Mouse (Mus musculus): ENCODE measurements around the gene Gm49380.
A peak's percentile ranks its signal among the peaks of the same experiment; 100 is the strongest.

Gene Gm49380

DNA sequence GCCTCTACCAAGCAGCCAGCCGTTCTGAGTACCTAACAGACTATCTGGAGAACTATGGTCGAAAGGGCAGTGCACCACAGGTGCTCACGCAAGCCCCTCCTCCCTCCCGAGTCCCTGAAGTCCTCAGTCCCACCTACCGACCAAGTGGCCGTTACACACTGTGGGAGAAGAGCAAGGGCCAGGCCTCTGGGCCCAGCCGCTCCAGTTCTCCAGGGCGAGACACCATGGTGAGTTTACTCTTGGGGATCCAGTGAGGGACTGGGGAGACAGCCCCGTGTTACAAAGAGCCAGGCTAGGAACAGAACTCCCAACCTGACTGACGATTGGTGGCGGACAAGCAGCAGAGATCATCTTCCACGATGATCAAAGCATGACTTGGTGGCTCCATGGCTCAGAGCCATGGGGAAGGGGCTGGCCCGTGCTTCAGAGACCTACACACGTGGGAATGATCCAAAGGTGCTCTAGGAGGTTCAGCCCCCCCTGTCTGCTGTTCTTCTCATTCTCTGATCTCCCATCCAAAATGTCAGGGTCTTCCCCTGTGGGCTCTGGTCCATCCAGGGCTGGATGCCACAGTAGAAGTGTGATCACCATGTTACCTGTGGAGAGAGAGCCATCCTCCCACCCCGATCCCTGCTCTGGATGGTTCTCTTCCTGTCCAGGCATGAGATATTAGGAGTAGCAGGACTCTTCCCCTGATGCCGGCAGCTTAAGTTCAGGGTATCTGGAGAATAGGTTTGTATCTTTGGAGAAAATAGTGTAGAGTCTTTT is 37.1 kb downstream of the Gm49380 start:
- no peak for DNase-seq (ENCODE audit: low spot score in 2 of 2)

DNA sequence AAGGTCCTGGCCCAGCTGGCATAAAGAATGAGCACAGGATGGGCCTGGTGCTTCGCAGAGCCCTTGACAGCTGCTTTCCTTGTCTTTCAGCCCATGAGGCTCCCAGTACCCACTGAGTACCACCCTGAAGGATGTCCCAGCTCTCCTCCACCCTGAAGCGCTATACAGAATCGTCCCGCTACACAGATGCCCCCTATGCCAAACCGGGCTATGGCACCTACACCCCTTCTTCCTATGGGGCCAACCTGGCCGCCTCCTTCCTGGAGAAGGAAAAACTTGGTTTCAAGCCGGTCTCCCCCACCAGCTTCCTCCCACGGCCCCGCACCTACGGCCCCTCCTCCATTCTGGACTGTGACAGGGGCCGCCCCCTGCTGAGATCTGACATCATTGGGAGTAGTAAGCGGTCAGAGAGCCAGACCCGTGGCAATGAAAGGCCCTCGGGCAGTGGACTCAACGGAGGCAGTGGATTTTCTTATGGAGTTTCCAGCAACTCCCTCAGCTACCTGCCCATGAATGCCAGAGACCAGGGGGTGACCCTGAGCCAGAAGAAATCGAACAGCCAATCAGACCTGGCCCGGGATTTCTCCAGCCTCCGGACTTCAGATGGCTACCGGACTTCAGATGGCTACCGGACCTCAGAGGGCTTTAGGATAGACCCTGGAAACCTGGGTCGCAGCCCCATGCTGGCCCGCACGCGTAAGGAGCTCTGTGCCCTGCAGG is 37.9 kb downstream of the Gm49380 start:
- DNase-seq (ENCODE audit: low spot score in 2 of 2), result no peak

DNA sequence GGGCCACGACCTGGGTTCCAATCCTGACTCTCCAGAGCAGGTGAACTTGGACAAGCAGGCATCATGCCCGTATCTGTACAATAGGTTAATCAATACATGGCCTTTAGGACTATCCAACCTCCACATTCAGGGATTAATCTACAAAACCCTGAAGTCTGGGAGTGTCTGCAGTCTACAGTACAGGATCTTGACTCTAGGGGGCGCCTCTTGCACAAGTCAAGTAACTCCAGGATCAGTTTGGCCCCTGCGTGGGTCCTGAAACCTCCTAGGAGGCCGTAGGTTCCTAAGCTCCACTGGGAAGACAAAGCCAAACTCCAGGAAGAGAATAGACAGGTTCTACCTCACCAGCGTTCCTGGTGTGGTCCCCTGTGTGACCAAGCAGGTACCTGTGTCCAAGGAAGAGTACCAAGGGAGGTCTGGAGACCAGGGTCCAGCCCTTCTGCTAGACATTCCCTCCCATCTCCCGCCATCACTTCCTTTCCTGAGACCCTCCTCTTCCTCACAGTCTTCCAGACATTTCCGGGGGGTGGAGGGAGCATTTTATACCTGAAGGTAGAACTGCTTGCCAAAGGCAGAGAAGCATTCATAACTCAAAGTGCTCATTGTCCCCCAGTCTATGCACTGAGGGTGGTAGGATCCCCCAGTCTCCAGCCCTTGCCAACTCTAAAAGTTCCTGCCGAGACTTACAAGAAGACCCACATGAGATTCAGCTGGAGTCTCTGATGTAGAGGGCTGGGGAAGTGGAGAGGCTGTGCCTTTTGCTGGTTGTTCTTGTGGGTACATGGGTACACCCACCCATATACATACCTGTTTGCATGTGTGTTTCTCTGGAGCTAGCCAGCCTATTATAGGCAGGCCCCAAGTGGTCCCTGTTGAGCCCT is 38.7 kb downstream of the Gm49380 start:
- no peak for DNase-seq (ENCODE audit: low spot score in 2 of 2)

DNA sequence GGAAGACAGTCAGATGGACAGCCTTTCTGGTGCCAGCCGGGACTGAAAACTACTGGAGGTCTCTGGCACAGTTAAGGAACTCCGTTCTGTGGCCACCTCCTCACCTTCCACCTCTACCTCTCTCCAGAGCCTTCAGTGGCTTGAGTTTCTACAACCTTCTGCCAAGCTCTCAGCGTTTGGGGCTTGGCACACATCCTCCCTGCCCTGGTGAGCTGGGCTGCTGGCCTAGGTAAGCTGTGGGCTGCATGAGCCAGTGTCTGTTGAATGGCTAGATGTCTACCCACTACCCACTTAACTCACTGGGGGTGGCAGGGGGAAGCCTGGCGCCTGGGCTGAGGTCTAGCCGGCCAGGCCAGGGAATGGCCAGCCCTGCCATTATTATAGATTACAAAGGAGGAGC is 40.2 kb downstream of the Gm49380 start:
- no peak for DNase-seq (ENCODE audit: low spot score in 2 of 2)

DNA sequence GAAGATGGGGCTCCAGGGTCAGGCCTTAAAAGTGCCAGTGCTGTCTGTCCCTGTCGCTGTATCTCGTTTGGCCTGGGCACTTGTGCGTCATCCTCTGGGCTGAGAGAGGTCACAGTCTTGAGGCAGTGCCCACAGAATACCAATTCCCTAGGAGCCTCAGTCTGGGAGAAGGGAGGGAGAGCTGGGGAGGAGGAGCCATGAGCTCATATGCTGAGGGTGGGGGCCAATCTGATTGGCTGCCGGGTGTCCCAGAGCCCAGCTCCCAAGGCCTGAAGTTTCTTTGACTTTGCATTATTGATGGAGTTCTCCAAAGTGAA is 40.7 kb downstream of the Gm49380 start:
- peak in 1 of 2 experiments; percentile 29 for DNase-seq (ENCODE audit: low spot score in 2 of 2)

DNA sequence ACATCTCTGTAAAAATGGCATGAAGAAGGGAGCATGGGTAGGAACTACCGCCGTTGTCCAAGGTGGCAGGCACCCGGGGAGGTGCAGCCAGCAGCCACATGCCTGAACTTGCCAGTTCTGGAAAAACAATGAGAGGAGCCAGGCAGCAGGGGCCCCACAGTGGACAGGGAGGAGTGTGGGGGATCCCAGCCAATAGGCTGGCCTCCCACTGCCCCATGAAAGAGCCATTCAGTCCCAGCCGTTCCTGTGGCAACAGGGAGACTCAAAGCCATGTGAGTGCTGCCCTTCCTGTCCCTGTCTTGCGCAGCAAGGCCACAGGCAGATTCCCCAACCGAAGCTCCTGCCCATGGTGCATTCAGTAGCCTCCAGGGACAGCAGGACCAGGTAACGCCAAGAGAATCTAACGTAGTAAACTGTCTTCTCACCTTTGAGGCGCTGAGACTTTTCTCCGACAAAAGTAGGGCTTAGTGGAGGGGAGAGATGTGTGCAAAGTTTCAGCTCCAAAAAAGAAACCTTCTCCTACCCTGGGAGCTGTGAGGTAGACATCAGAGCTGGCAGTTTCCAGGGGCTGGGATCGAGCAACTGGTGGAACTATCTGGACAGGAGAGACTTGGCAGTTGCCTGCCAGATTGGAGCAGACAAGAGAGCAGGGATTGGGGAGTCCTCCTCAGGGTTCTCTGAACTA is 41.2 kb downstream of the Gm49380 start:
- DNase-seq (ENCODE audit: low spot score in 2 of 2), result peak in 1 of 2 experiments; percentile 44

DNA sequence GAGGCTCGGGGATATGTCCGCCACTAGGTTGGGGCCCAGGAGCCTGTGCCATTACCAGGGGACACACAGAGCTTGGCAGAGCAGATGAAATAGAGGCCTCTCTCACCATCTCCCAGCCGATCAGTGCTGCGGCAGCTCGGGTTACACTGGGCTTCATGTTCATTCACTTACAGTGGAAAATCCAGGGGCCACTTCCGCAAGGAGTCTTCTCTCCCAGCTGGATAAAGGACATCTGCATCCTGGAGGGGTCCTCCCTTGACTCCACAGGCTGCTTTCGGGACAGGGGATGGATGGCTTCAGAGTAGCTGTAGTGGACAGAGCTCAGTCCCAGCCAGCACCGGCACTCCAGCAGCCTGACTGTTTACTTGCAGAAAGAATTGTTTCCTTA is 42.5 kb downstream of the Gm49380 start:
- DNase-seq (ENCODE audit: low spot score in 2 of 2), result peak in 1 of 2 experiments; percentile 5

DNA sequence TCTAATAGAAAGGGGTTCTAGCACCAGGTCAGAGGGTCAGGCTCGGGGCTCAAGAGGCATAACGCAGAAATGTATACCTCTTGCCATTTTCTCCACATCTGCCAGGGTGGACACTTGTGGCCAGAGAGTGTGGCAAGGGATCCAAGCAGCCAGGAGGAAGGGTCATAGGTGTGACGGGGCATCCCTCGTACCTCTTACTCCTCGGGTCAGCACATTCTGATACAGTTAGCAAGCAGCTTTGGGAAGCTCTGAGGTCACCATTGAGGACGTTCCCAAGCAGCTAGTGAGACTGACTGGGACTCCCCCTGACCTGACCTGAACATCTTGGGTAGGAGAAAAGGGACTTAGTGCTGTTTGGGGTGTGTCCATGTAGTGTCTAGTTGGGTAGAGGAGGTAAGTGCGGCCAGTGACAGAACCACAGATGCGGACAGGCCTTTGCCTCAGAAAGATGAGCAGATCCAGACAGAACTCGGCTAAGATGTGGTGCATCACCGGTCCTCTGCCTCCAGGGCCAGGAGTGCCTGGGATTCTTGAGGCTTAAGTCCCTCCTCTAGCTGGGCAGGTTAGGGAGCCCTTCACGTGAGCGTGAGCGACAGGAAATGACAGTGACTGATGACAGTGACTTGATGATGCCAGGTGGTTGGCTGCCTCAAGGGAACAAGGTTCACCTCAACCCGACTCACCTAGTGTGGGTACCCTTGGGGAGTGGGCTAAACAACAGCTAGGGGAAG is 43.0 kb downstream of the Gm49380 start:
- peak in 1 of 2 experiments; percentile 5 for DNase-seq (ENCODE audit: low spot score in 2 of 2)

DNA sequence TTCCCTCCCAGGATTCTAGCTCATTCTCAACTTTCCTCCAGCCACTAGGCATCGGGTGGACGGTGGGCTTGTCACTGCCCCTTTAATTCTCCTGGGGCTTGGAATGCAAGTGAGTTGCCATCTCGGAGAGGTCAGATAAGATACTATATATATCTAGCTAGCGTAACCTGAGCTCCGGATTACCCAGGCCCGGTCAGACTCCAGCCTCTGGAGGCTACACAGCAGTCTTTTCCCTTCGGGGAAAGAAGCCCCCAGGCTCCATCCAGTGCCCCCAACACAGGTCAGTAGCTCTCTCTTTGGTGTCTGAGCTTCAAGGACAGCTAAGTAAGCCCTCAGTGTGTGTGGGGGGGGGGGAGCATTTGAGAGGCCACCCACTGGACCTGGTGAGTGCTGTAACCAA is 44.0 kb downstream of the Gm49380 start:
- DNase-seq (ENCODE audit: low spot score in 2 of 2), result no peak

DNA sequence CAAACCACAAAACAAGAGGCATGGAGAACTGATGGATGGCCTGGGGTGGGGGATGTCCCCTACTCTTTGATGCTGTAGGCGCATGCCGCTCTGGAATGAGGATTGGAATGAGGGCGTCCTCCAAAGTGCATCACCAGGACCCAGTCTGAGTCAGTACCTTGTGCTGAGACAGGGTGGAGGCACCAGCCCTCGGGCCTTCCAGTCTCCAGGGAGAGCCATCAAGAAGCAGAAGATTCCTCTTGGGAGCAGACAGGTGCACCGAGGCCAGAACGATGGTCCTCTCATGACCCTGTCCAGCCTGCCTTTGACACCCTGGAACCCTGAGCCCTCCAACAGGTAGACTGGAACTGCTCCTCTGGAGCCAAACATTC is 45.4 kb downstream of the Gm49380 start:
- DNase-seq (ENCODE audit: low spot score in 2 of 2), result no peak

DNA sequence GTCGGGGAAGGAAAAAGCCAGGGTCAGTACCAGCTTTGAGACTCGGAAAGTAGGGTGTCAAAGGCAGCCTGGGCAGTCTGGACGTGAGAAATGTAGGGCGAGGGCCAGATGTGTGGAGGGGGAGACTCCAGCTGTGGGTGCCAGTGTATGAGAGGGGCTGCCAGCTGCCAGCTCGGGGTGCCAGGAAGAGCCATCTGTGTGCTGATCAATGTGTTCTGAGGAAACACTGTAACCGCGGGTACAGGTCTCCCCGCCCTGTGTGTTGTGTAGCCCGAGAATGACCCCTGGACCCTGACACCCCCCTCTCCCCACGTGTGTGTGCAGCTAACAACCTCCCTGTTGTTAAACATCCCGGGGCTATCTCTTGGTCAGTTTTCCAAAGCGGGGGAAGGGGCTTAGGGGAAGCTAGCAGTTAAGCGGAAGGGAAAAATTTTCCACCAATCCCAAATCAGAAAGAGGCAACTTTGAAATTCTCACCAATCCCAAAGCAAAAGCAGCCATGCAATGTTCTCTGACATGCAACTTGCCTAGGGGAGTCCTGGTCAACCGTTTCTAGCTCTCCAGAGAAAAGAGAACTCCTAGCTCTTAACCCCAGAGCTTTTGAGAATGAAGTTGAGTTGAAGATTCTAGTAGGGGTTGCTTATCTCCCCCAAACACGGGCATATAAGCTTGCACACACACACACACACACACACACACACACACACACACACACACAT is 45.9 kb downstream of the Gm49380 start:
- no peak for DNase-seq (ENCODE audit: low spot score in 2 of 2)

DNA sequence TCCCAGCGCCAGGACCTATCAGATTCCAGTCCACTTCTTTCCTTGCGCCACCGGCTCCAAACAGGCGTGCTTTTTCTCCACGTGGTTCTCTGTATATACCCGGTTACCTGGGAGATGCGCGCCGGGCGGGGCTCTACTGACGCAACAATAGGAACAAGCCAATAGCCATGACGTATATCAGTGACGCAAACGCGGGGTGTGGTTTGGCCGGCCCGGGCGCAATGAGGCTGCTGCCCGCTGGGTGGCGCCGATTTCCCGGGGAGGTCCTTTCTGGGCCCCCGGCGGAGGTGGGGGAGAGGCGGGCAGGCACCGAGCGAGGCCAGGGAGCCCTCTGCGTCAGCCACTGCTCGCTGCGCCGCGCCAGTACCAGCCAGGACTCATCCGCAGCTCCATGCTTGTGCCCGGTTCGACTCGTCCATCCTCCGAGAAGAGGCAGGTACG is 46.5 kb downstream of the Gm49380 start, which contains the start of gene Usp2:
Usp2 (plus strand) TSS at position 237 of the 441 bp plus-strand sequence.
- DNase-seq (ENCODE audit: low spot score in 2 of 2), result peak; percentile 99

DNA sequence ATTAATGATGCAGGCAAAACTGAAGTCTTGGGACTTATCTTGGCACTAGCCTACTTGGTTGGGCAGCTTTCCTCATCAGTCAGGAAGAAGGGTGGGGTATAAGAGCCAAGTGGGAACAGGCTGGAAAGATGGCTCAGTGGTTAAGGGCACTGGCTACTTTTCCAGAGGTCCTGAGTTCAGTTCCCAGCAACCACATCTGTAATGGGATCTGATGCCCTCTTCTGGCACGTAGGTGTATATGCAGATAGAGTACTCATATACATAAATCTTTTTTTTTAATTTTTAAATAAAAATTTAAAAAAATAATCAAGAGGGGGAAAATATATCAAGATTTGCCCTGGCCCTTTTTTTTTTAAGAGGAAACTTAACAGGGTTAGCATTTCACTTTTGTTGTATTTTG is 48.1 kb downstream of the Gm49380 start:
- no peak for DNase-seq (ENCODE audit: low spot score in 2 of 2)

DNA sequence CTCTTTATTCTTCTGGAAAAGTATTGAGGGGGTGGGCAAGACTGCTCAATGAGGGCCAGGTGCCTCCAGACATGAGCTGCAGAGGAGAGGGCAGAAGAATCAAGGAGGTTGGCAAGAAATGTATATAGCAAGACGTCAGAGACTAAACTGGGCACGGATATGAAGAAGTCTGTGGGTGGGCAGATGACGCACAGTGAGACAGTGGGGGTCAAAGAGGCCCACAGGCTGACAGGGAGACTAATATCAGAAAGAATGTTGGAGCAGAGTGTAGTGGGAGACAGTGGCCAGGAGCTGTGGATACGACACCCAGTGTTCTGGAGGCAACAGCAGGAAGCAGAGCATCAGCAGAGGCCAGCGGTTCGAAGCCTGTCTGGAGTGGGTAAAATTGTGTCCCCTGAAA is 54.7 kb downstream of the Gm49380 start:
- DNase-seq (ENCODE audit: low spot score in 2 of 2), result no peak

DNA sequence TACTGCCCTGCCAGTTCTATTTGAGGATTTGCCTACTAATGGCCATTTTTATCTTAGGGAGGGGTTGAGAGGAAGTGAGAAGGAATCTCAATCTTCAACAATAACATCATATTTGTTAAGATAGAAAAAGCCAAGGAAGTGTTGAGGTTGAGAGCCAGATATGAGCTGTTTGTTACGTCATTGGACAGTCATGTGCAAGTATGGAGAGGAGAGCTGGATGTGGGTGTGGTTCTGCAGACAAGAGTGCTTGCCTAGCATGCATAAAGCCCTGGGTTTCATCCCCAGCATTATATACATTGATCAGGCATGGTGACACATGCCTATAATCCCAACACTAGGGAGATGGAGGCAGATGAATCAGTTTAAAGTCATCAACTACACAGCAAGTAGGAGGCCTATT is 59.4 kb downstream of the Gm49380 start:
- DNase-seq (ENCODE audit: low spot score in 2 of 2), result no peak

DNA sequence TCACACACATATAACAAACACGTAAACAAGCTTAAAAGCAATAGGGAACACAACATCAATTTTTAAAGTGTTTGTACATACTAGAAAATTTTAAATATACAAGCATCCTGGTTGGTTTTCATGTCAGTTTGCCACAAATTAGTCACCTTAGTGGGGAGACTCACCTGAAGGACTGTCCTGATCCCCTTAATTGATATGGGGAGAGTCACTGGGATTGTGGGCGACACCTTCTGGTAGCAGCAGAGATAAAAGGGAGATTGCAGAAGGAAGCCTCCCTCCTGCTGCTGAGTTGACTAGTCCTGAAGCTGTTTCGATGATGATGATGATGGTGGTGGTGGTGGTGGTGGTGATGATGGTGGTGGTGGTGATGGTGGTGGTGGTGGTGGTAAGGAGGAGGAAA is 60.4 kb downstream of the Gm49380 start:
- DNase-seq (ENCODE audit: low spot score in 2 of 2), result no peak

DNA sequence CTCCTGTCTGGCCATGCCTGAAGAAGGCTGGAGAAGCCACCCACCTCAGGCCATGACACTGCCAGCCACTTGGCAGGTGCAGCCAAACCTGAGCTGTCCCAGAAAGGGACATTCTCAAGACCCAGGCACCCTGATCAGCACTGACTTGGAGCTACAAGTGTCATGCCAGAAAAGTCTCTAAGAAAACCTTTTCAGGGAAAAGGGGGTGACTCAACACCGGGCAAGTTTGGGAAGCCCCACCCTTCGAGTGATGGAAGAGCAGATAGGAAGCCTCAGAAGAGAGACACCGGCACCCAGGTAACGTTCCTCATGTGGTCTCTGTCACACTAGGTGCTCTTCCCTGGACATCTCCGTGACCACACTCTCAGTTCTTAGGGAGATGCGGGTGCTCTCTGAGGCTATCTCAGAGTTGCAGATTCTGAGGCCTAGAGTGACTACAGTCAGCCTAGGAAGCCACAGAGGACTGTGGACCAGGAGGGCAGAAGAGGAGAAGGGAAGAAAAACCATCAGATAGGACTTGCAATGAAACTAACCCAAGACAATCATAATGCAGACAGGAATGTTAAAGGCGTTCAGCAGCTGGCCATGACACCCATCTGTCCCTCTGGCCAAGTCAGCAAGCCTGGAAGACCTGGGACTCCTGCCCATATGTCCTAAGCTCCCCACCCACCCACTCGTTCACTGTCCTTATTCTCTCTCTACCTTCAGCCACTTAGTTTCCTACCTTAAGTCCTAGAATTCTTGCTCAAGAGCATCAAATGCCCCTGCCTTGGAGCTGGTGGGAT is 63.7 kb downstream of the Gm49380 start:
- DNase-seq (ENCODE audit: low spot score in 2 of 2), result no peak

DNA sequence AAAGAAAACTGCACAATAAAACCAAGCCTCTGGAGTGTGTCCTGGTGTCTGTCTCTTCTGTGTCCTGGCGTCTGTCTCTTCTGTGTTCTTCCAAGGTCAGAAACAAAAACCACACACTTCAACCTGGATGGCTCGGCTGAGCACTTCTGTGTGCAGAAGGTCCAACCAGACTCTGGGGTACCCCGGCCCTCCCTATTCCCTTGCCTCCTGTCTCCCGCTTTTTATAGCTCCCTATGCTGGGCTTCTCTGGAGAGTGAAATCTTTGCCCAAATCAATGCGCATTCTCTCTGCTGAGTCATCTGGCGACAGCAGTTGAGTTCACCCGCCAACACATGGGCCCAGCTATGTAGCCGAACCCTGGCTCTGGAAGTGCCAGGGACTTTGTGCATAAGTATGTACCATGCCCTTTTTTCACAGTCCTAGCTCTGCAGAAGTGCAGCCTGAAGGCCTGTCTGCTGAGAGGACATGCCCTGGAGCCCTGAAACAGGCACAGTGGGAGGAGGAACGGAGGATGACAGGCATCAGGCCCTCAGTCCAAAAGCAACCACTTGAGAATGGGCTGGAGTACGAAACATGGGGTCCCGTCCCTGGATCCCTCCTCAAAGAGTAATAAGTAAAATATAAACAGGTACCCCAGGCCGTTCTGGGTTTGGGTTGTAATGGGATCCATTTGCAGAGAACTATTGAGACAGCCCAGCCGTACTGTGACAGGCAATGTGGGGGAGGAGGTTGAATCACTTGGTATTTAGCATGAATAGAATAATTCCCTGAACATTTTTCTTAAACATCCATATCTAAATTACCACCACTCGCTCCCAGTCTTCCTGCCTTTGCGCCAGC is 64.5 kb downstream of the Gm49380 start:
- DNase-seq (ENCODE audit: low spot score in 2 of 2), result no peak
